Mouse (Mus musculus) kidney, postnatal 0 days (tissue): ENCODE measurements at regions not wholly inside any gene's neighbourhood (a gene's known extent, or its start where the extent isn't known, plus 50 kb on each side); places are given as distances from the start of the nearest gene placed in this dataset.

Experiments used
- ATAC-seq: fragments of 200-750 bp; cut with Nextera tagmentation; replicated peaks from 2 replicates; pipeline ENCODE4 v1.8.0; 2017; ENCODE audit warnings: low read depth, moderate number of reproducible peaks, moderate TSS enrichment, moderate library complexity; ENCODE audit not compliant: low FRiP score
- DNase-seq: peaks from one replicate; pipeline ENCODE4 v3.0.0-alpha.2; 2016; ENCODE audit warnings: low spot score
- H3K27ac ChIP-seq: fragments of 300-500 bp; sonication (generic); 2 replicates; pipeline ENCODE4 v1.5.1; 2014; ENCODE audit warnings: mild to moderate bottlenecking
- H3K27me3 ChIP-seq: fragments of 300-500 bp; sonication (generic); 2 replicates; pipeline ENCODE4 v1.6.1; 2014; ENCODE audit warnings: low read length, mixed read lengths; ENCODE audit not compliant: insufficient read depth
- H3K36me3 ChIP-seq: fragments of 300-500 bp; sonication (generic); 2 replicates; pipeline ENCODE4 v1.6.1; 2014; ENCODE audit warnings: low read length, mixed read lengths; ENCODE audit not compliant: insufficient read depth
- H3K4me1 ChIP-seq: fragments of 300-500 bp; sonication (generic); replicated peaks from 2 replicates; pipeline ENCODE4 v1.6.1; 2014; ENCODE audit warnings: antibody characterized with exemption, low read length, mixed read lengths; ENCODE audit not compliant: insufficient read depth
- H3K4me2 ChIP-seq: fragments of 300-500 bp; sonication (generic); 2 replicates; pipeline ENCODE4 v1.6.1; 2014; ENCODE audit warnings: mild to moderate bottlenecking, low read length, moderate library complexity, mixed read lengths
- H3K4me3 ChIP-seq: fragments of 300-500 bp; sonication (generic); replicated peaks from 2 replicates; pipeline ENCODE4 v1.5.1; 2014; ENCODE audit warnings: low read depth, low read length
- H3K9ac ChIP-seq: fragments of 300-500 bp; sonication (generic); 2 replicates; pipeline ENCODE4 v1.6.1; 2014; ENCODE audit warnings: low read depth, low read length
- H3K9me3 ChIP-seq: fragments of 300-500 bp; sonication (generic); replicated peaks from 2 replicates; pipeline ENCODE4 v1.6.1; 2016; ENCODE audit warnings: low read length, inconsistent platforms, mixed read lengths
- CTCF ChIP-seq: IDR thresholded peaks from 2 replicates; pipeline ENCODE4 v1.5.1; 2016; ENCODE audit warnings: antibody characterized with exemption, low read depth, mild to moderate bottlenecking, moderate library complexity
- WGBS: fragments of 180-500 bp; shearing (Covaris S2); extraction: QIAGEN DNeasy Blood & Tissue Kit; methylation state at CpG from one replicate; pipeline ENCODE4 v1.1.7; 2014; 5-methylcytosine and 5-hydroxymethylcytosine counted together

- no peak overlapping the region for H3K4me3 ChIP-seq
- no peaks in the 10 kb centered on the region for H3K4me1 ChIP-seq
- H3K4me2 ChIP-seq, result no peak overlapping the region
- 53% methylated on average over 4 of the region's 4 CpGs for WGBS
- H3K36me3 ChIP-seq, result no peaks in the 10 kb centered on the region
- no peak overlapping the region for H3K9ac ChIP-seq
- no peak for TF ChIP-seq CTCF
- ATAC-seq (no peak), DNase-seq (no peak)
- no peak overlapping the region for H3K27ac ChIP-seq
- no peaks in the 10 kb centered on the region for H3K27me3 ChIP-seq
- H3K9me3 ChIP-seq, result no peaks in the 10 kb centered on the region
These were observed 80.0 kb upstream of the Commd3 start for GRCm38 (mm10) chr2:18592221-18592620.

GRCm38 (mm10) chr2:18588232-18588631, 84.0 kb upstream of the Commd3 start:
- Histone ChIP-seq H3K27me3 (no peaks in the 10 kb centered on the region), H3K4me2 (peak overlapping the region; percentile 53), H3K36me3 (no peaks in the 10 kb centered on the region), H3K4me3 (peak overlapping the region; percentile 47), H3K4me1 (no peaks in the 10 kb centered on the region), H3K9me3 (no peaks in the 10 kb centered on the region), H3K27ac (no peak overlapping the region), H3K9ac (peak overlapping the region; percentile 45; the same call in 1 of the 2 replicates)
- WGBS, result 2% methylated on average over 4 of the region's 4 CpGs
- ATAC-seq (no peak), DNase-seq (peak; percentile 54)
- TF ChIP-seq CTCF, result no peak

GRCm38 (mm10) chr2:18587746-18588231, 84.4 kb upstream of the Commd3 start:
- H3K4me2 ChIP-seq, result peak overlapping the region; percentile 53
- no peak for ATAC-seq
- no peaks in the 10 kb centered on the region for H3K9me3 ChIP-seq
- TF ChIP-seq CTCF, result no peak
- no peaks in the 10 kb centered on the region for H3K27me3 ChIP-seq
- H3K4me3 ChIP-seq, result peak overlapping the region; percentile 47
- no peaks in the 10 kb centered on the region for H3K36me3 ChIP-seq
- H3K9ac ChIP-seq, result peak overlapping the region; percentile 45; the same call in 1 of the 2 replicates
- DNase-seq, result peak; percentile 53
- no peak overlapping the region for H3K27ac ChIP-seq
- H3K4me1 ChIP-seq, result no peaks in the 10 kb centered on the region
- WGBS, result under 1% methylated on average over 16 of the region's 16 CpGs

GRCm38 (mm10) chr2:18586925-18587724, 85.1 kb upstream of the Commd3 start:
- H3K27me3 ChIP-seq, result no peaks in the 10 kb centered on the region
- no peak for TF ChIP-seq CTCF
- H3K4me1 ChIP-seq, result no peaks in the 10 kb centered on the region
- ATAC-seq, result peak; percentile 81
- peak overlapping the region; percentile 55 for H3K27ac ChIP-seq
- H3K4me3 ChIP-seq, result peak overlapping the region; percentile 47
- H3K9ac ChIP-seq, result peak overlapping the region; percentile 45
- DNase-seq, result peak; percentile 81
- peak overlapping the region; percentile 53 for H3K4me2 ChIP-seq
- WGBS, result 1% methylated on average over 31 of the region's 31 CpGs
- H3K9me3 ChIP-seq, result no peaks in the 10 kb centered on the region
- no peaks in the 10 kb centered on the region for H3K36me3 ChIP-seq

- Histone ChIP-seq H3K4me1 (no peaks in the 10 kb centered on the region), H3K4me2 (no peak overlapping the region), H3K9ac (no peak overlapping the region), H3K27me3 (no peaks in the 10 kb centered on the region), H3K4me3 (no peak overlapping the region), H3K27ac (no peak overlapping the region), H3K36me3 (no peaks in the 10 kb centered on the region), H3K9me3 (no peaks in the 10 kb centered on the region)
- no peak for DNase-seq
- no peak for TF ChIP-seq CTCF
- WGBS, result 49% methylated on average over 9 of the region's 9 CpGs
- no peak for ATAC-seq
These were observed 86.4 kb upstream of the Commd3 start for GRCm38 (mm10) chr2:18585564-18586336.

GRCm38 (mm10) chr2:18558133-18558532, 114.1 kb upstream of the Commd3 start:
- no peak for ATAC-seq
- H3K4me1 ChIP-seq, result no peaks in the 10 kb centered on the region
- no peak overlapping the region for H3K9ac ChIP-seq
- no peak overlapping the region for H3K27ac ChIP-seq
- no peaks in the 10 kb centered on the region for H3K36me3 ChIP-seq
- 11% methylated on average over 4 of the region's 4 CpGs for WGBS
- no peak for TF ChIP-seq CTCF
- H3K9me3 ChIP-seq, result no peaks in the 10 kb centered on the region
- no peak overlapping the region for H3K4me2 ChIP-seq
- H3K4me3 ChIP-seq, result no peak overlapping the region
- peak; percentile 14 for DNase-seq
- no peaks in the 10 kb centered on the region for H3K27me3 ChIP-seq
